Mouse (Mus musculus) monocyte, adult 5-6 weeks (primary cell): ENCODE measurements around the gene Tmem52. TPM values are rescaled to one million over a fixed set of nuclear protein-coding genes. Genes with fewer than 3 reads are reported as not detected.
"Not testable (repeated sequence)": the region's sequence is repeated elsewhere in the genome, so short reads cannot be mapped to it uniquely, and the experiment has no call there.

Experiments
- ATAC-seq: fragments of 153-309, 156-312 bp; replicated peaks from 2 replicates; pipeline ENCODE4 v1.8.0; 2017; ENCODE audit warnings: mild to moderate bottlenecking; ENCODE audit not compliant: low TSS enrichment, insufficient number of reproducible peaks, severe bottlenecking, poor library complexity, low FRiP score
- total RNA-seq: library from RNA; stranded (forward); fragments of 200-1000, 200-491, 200-594 nt; gene quantifications from 3 replicates; pipeline ENCODE4 v1.2.3, GENCODE M21; 2017

Gene Tmem52
- total RNA-seq: not detected in 3 replicates

GRCm38 (mm10) chr4:155468952-155469351, at the start of gene Tmem52:
TSS of gene Tmem52 (plus strand) at chr4:155469114.
- no peak for ATAC-seq

DNA sequence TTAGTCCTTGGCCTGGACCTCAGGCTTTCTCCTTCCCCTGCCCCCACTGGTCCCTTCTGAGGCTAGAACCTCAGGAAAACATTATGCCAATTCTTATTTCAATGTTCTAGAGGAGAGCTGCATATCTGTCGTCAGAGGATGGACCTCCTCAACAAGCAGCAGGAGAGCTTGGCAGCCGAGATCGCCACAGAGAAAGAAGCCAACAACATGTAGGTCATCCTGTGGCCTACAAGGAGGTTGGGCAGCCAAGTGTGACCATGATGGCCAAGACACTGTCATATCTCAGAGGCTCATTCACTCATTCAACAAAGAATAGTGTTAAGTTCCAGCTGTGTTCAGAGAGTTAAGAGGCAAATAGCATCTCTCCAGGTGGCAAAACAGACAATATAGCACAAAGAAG, 48.8 kb upstream of the Tmem52 start:
- no peak for ATAC-seq

GRCm38 (mm10) chr4:155421412-155422370, 47.2 kb upstream of the Tmem52 start:
- ATAC-seq: not testable (repeated sequence)

- no peak for ATAC-seq
Measured at GRCm38 (mm10) chr4:155423988-155424387, 44.9 kb upstream of the Tmem52 start.

GRCm38 (mm10) chr4:155426272-155426671, 42.6 kb upstream of the Tmem52 start:
- ATAC-seq: no peak

DNA sequence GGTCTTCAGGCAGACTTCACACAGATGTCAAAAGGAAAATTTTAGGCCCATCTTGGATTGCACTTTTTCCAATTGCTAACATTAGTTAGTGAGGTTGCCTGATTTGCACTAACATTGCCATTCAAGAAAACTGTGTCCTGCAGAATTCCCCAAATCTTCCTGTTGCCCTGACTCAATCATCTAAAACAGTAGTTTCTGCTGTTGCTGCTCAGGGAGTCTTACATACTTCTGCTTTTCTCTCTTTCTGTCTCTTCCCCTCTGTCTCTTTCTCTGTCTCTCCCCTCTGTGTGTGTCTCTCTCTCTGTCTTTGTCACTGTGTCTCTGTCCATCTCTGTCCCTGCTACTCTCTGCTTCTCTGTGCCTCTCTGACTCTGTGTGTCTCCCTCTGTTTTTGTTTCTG, 40.5 kb upstream of the Tmem52 start:
- no peak for ATAC-seq

DNA sequence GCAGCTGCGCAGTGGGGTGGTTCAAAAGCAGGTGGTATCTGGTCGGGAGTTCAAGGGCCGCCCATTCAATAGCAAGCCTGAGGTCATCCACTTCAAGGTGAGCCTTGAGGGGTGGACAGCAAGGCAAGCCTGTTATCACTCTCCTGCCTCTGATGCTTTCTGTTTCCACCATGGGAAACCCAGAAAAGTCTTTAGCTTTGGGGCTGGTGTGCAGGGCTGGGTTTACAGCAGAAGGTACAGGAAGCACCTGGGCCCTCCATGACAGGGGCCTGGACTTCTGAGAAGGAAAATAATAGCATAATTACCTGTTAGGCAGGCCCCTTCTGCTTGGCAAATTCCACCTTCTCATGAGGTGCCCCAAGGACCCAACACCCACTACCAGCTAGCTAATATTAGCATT, 39.7 kb upstream of the Tmem52 start:
- ATAC-seq: no peak

DNA sequence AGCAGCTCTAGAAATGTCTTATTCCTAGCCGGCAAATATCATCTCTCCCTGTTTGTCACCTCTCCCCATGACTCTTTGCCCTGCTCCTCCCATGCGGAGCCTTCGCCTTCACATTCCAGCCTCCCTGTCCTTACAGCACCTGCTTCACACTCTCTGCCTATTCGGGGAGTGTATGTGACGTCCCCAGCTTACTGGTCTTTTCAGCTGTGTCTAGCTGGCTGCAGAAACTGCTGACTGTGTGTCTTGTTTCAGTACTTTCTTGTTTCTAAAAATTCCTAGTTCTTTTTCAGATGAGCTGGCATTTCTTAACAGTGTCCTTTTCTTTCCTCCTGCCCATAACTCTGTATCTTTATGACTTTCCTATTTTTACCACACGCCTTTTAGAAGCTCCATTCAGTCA, 36.6 kb upstream of the Tmem52 start:
- no peak for ATAC-seq

DNA sequence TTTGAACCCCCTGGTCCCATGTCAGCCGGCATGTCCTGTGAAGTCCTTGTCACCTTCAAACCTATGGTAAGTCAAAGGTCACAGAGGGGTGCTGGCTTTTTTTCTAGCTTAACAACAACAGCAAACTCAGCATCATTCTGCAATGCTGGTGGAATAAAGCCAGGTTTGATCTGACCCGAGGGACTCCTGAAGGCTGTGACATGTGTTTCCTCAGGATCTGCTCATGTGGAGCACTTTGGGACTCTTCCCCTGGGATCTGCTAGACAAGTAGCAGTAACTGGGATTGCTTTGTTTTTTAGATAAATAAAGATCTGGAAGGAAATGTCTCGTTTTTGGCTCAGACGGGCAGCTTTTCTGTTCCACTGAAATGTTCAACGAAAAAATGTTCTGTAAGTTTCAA, 34.9 kb upstream of the Tmem52 start:
- ATAC-seq: no peak

DNA sequence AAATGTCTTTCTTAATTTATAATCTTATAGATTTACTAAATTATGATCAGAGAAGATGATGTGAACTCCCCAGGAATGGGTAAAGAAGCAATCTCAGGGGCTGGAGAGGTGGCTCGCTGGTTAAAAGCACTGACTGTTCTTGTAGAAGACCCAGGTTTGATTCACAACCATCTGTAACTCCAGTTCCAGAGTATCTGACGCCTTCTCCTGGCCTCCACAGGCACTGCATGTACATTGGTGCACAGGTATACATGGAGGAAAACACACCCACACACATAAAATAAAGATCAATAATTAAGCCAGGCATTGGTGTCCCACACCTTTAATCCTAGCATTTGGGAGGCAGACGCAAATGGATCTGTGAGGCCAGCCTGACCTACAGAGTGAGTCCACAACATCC, 26.1 kb upstream of the Tmem52 start:
- no peak for ATAC-seq

DNA sequence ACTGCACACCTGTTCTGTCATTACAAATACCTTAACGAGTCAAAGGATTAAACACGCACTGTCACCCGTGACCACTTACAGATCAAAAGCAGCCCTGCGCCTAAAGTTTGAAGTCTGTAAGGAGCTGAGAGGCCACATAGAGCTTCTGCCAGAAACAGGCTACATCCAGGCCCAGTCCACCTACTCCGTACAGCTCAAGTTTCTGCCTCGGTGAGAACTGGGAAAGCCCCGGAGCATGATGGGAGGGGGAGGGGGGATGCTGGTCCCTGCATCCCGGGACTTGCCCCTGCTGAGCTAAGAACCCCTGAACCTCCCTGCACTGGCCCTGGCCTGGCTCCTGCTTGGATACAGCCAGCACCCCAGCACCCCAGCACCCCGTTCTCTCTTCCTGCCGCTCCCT, 17.3 kb upstream of the Tmem52 start:
- no peak for ATAC-seq

GRCm38 (mm10) chr4:155458575-155458974, 10.3 kb upstream of the Tmem52 start:
- no peak for ATAC-seq

- ATAC-seq: no peak
Measured at GRCm38 (mm10) chr4:155463050-155463449, 5.9 kb upstream of the Tmem52 start.

DNA sequence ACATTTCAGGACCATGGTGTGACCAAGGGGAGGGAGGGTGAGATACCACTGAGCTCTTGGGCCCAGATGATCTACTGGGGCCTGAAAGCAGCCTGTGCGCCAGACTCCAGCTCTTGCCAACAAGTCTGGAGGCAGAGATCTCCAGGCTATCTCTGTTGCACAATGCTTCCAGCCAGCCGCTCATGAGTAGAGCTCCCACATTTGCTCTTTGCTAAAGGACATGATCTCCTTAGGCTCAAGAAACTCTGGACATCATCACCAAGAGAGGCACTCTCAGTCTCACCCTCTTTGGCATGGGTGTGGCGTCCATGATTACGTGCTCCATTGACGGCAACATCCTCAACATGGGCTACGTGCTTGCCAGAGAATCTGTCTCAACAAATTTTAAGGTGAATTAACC, 5.3 kb upstream of the Tmem52 start:
- no peak for ATAC-seq

DNA sequence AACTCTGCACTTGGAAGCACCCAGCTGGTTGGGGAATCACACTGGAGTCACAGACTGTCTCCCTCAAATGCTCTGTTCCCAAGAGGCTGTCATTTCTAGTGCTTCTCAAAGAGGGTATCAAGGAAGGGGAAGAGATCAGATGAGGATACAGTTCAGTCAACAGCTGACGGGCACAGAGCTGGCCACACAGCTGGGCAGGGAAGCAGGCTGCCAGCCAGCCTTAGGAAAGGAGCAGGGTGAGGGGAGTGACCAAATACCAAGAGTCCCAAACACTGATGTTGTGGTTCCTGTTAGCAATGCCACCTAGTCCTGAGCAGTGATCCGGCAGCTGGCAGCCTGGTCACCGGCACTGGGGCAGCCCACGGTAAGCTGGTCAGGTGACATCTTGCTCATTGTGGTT, 4.9 kb upstream of the Tmem52 start:
- ATAC-seq: no peak

DNA sequence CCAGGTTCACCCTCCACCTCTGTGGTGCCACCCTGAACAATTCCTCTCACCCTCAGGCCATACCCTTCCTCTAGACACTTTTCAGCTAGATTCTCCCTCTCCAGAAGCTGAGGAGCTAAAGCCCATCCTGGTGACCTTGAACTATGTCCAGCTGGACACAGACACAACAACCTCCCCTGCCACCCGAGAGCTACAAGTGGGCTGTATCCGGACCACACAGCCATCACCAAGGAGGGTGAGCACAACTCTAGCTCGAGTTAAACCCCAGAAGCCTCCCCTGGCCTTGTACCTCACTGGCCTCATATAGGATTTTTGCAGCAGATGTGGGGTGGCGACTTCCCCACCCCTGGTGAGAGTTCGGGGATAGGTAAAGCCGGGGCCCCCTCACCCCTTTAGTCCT, 3.3 kb upstream of the Tmem52 start:
- no peak for ATAC-seq

- ATAC-seq: no peak
Measured at GRCm38 (mm10) chr4:155466080-155466479, 2.8 kb upstream of the Tmem52 start.

- no peak for ATAC-seq
Measured at GRCm38 (mm10) chr4:155467237-155468010, 1.5 kb upstream of the Tmem52 start.

DNA sequence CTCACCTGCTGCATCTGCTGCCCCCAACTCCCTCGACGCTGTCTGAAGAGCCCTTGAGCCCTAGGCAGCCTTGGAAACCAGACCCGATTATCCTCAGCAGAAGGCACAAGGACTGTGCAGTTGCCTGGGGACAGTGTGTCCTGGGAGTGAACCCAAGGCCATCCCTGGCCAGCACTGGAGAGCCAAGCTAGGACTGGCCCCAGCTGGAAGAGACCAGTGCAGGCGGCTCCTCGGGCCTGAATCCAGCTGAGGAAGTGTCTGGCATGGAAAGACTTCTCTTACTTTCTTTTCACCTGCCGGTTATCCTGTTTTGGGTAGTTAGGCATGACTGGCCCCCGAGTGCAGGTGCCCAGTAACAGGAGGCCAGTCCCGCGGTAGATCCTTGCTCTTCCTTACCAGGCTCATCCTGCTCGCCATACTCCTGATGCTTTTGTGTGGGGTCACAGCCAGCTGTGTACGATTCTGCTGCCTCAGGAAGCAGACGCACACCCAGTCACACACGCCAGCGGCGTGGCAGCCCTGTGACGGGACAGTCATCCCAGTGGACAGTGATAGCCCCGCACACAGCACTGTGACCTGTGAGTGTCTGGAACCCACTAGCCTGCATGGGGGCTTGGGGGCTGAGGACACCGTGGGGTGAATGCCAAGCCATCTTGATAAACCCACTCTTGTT, 812 bp downstream of the Tmem52 start:
- no peak for ATAC-seq
